Mouse (Mus musculus): ENCODE results near the gene Glt8d2. TPM values are rescaled to one million over a fixed set of nuclear protein-coding genes. Genes with fewer than 3 reads are reported as not detected.

Gene Glt8d2
- polyA plus RNA-seq, 1 experiment from 2014 or later: 3.8 TPM

DNA sequence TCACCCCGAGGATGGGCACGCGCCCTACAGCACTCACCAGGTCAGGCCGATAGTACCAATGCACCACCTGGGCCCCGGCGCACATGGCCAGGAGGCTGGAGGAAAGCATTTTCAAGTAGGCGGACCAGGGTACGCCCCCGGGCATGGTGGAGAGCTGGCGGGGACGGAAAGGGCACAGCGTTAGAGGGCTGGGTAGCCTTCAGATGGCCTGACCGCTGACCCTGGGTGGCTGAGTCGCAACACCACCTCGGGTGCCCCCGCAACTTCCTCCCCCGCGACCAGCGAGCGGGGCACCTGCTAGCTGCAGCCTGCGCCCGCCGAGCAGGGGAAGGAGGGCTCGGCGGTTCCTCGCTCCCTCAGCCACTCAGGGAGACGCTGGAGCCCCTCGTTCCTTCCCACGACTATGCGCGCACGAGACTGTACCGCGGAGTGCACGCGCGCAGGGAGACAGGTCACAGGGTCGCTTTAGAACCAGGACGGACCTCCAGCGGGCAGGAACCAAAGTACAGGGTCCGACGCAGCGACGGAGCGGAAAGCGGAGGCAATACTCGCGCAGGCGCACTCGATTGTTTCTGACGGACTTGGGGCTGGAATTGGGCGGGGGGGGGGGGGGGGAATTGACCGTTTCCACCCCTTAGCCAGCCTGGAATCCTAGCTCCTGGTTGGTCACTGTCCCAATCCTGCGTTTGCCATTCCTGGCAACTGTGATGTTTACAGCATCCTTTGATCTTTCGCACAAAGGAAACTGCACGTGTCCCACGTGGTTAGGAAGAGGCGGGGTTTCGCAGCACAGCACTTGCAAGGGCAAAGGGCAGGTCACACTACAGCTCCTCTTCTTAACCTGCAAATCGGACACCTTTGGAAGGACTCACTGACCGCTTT lies 67.5 kb downstream of the Glt8d2 start, which contains the start of gene 1190007I07Rik:
1190007I07Rik (minus strand) TSS at position 558 of the 882 bp plus-strand sequence.
- Histone ChIP-seq H3K9me3 (replicated peaks) (no peaks in the 10 kb centered on the region), H3K27ac (peak within 1 kb of the TSS; percentile 94), H3K27me3 (no peaks in the 10 kb centered on the region), H3K4me3 (peak within 1 kb of the TSS; percentile 90), H3K4me1 (replicated peaks) (peaks cover 10% of the 10 kb centered on the region), H3K4me2 (peak within 1 kb of the TSS; percentile 72), H3K9ac (peak within 1 kb of the TSS; percentile 90), H3K36me3 (no peaks in the 10 kb centered on the region)
- under 1% methylated on average over 60 of the region's 61 CpGs for WGBS
- peak; percentile 90 for ATAC-seq (replicated peaks; ENCODE audit: insufficient number of reproducible peaks, insufficient read depth, low FRiP score, low read depth)

DNA sequence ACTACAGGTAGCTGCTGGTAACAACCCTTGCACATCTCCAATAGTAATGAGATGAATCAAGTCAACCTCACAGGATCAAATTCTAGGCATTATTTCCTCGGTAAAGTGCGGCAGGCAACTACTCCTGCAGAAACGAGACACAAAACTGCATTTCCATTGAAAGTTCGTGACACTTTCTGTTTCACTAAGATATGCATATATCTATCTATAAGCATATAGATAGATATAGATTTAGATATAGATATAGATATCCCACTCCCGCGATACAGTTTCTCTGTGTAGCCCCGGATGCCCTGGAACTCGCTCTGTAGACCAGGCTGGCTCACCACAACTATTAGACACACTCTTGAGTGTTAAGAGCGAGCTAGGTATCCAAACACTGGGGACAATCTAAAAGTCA lies 68.2 kb downstream of the Glt8d2 start:
- Histone ChIP-seq H3K4me1 (replicated peaks) (peaks cover 10% of the 10 kb centered on the region), H3K4me3 (peak overlapping the region; percentile 90), H3K9me3 (replicated peaks) (no peaks in the 10 kb centered on the region), H3K27me3 (no peaks in the 10 kb centered on the region), H3K4me2 (peak overlapping the region; percentile 72), H3K36me3 (no peaks in the 10 kb centered on the region; the same call in 1 of the 2 replicates), H3K9ac (peak overlapping the region; percentile 90), H3K27ac (no peak overlapping the region)
- no peak for ATAC-seq (replicated peaks; ENCODE audit: insufficient number of reproducible peaks, insufficient read depth, low FRiP score, low read depth)
- 27% methylated on average over 9 of the region's 9 CpGs for WGBS

Other genes starting within 250 kb of the Glt8d2 start
- gene Gm1553, start 198.0 kb downstream of the Glt8d2 start, polyA plus RNA-seq (2015; fragmentation: Nextera tagmentation; extraction: Ambion mirVana): not detected in 2 replicates
- gene 1190007I07Rik, start 67.4 kb downstream of the Glt8d2 start, polyA plus RNA-seq (2015; fragmentation: Nextera tagmentation; extraction: Ambion mirVana): 34.7 and 42.3 TPM in 2 replicates
- gene Tdg, start 60.8 kb downstream of the Glt8d2 start, polyA plus RNA-seq (2015; fragmentation: Nextera tagmentation; extraction: Ambion mirVana): 59.4 and 73.4 TPM in 2 replicates
- gene Hcfc2, start 5.5 kb upstream of the Glt8d2 start, polyA plus RNA-seq (2015; fragmentation: Nextera tagmentation; extraction: Ambion mirVana): 35.3 and 42.4 TPM in 2 replicates
- 22.2 and 27.5 TPM in 2 replicates for gene Nfyb, start 73.5 kb upstream of the Glt8d2 start, polyA plus RNA-seq (2015; fragmentation: Nextera tagmentation; extraction: Ambion mirVana)
- gene Txnrd1, start 143.3 kb upstream of the Glt8d2 start, polyA plus RNA-seq (2015; fragmentation: Nextera tagmentation; extraction: Ambion mirVana): 53.6 and 64.9 TPM in 2 replicates
- 0.15 and 0.42 TPM in 2 replicates for gene Eid3, start 176.0 kb upstream of the Glt8d2 start, polyA plus RNA-seq (2015; fragmentation: Nextera tagmentation; extraction: Ambion mirVana)